Mouse (Mus musculus): Measurements from ENCODE around the gene Alg9. TPM values are rescaled to one million over a fixed set of nuclear protein-coding genes. Genes with fewer than 3 reads are reported as not detected.

The Alg9 gene
- polyA plus RNA-seq (2012; fragmentation: generic; extraction: Trizol), result 10 to 100 TPM; 14.0 to 15.7 TPM

GRCm38 (mm10) chr9:50774991-50775612 is at the start of gene Alg9, which contains the start of gene 1110032A03Rik:
Gene Alg9, plus strand, starts transcription at chr9:50775019.
Gene 1110032A03Rik, minus strand, starts transcription at chr9:50775520.

GRCm38 (mm10) chr9:50738914-50739870 is 35.6 kb upstream of the Alg9 start, which contains the start of gene Dixdc1:
Gene Dixdc1, minus strand, starts transcription at chr9:50739517.

GRCm38 (mm10) chr9:50746214-50746677 is 28.6 kb upstream of the Alg9 start, which contains the start of gene 2310030G06Rik:
Gene 2310030G06Rik, minus strand, starts transcription at chr9:50746536.

GRCm38 (mm10) chr9:50751323-50751722 is 23.5 kb upstream of the Alg9 start, which contains the start of gene Cryab:
Gene Cryab, plus strand, starts transcription at chr9:50751325.

GRCm38 (mm10) chr9:50752054-50752602 is 22.7 kb upstream of the Alg9 start, which contains the start of gene Hspb2:
Gene Hspb2, minus strand, starts transcription at chr9:50752354.

GRCm38 (mm10) chr9:50768107-50769002 is 6.5 kb upstream of the Alg9 start, which contains the start of gene Fdxacb1:
Gene Fdxacb1, plus strand, starts transcription at chr9:50768236.

GRCm38 (mm10) chr9:50845081-50845480 is 70.3 kb downstream of the Alg9 start, which contains the start of gene Ppp2r1b:
Gene Ppp2r1b, plus strand, starts transcription at chr9:50845301.

Other genes with a start within 250 kb of the Alg9 start
- gene Pts, start 246.3 kb upstream of the Alg9 start, polyA plus RNA-seq (2012; fragmentation: generic; extraction: Trizol), result 10 to 100 TPM in 1 of 2 experiments, 1 to 10 TPM in 1; 2.6 to 40.9 TPM
- gene Il18, start 220.2 kb upstream of the Alg9 start, polyA plus RNA-seq (2012; fragmentation: generic; extraction: Trizol), result 10 to 100 TPM in 1 of 2 experiments, under 1 TPM in 1; 0.23 to 13.7 TPM
- gene Bco2, start 219.8 kb upstream of the Alg9 start, polyA plus RNA-seq (2012; fragmentation: generic; extraction: Trizol), result under 1 TPM in 1 of 2 experiments, not detected in 1; 0.08 TPM
- not detected for gene Tex12, start 213.7 kb upstream of the Alg9 start, polyA plus RNA-seq (2012; fragmentation: generic; extraction: Trizol)
- 100 to 1,000 TPM in 1 of 2 experiments, 10 to 100 TPM in 1; 58.1 to 125 TPM for gene Sdhd, start 171.2 kb upstream of the Alg9 start, polyA plus RNA-seq (2012; fragmentation: generic; extraction: Trizol)
- gene Timm8b, start 171.1 kb upstream of the Alg9 start, polyA plus RNA-seq (2012; fragmentation: generic; extraction: Trizol), result 100 to 1,000 TPM in 1 of 2 experiments, 10 to 100 TPM in 1; 71.2 to 163 TPM
- 1 to 10 TPM in 1 of 2 experiments, under 1 TPM in 1; 0.54 to 1.8 TPM for gene Pih1d2, start 157.7 kb upstream of the Alg9 start, polyA plus RNA-seq (2012; fragmentation: generic; extraction: Trizol)
- 1 to 10 TPM in 1 of 2 experiments, under 1 TPM in 1; 0.42 to 4.9 TPM for gene Nkapd1, start 157.6 kb upstream of the Alg9 start, polyA plus RNA-seq (2012; fragmentation: generic; extraction: Trizol)
- 10 to 100 TPM in 1 of 2 experiments, 1 to 10 TPM in 1; 7.9 to 18.6 TPM for gene Dlat, start 115.2 kb upstream of the Alg9 start, polyA plus RNA-seq (2012; fragmentation: generic; extraction: Trizol)
- gene Dixdc1, start 35.5 kb upstream of the Alg9 start, polyA plus RNA-seq (2012; fragmentation: generic; extraction: Trizol), result 1 to 10 TPM; 1.1 to 4.8 TPM
- gene 2310030G06Rik, start 28.5 kb upstream of the Alg9 start, polyA plus RNA-seq (2012; fragmentation: generic; extraction: Trizol), result not detected
- gene Cryab, start 23.7 kb upstream of the Alg9 start, polyA plus RNA-seq (2012; fragmentation: generic; extraction: Trizol), result 100 to 1,000 TPM; 103 to 261 TPM
- 1 to 10 TPM; 1.6 to 5.2 TPM for gene Hspb2, start 22.7 kb upstream of the Alg9 start, polyA plus RNA-seq (2012; fragmentation: generic; extraction: Trizol)
- 1 to 10 TPM in 1 of 2 experiments, under 1 TPM in 1; 0.99 to 2.4 TPM for gene Fdxacb1, start 6.8 kb upstream of the Alg9 start, polyA plus RNA-seq (2012; fragmentation: generic; extraction: Trizol)
- 10 to 100 TPM in 1 of 2 experiments, 1 to 10 TPM in 1; 2.1 to 28.7 TPM for gene 1110032A03Rik, start 501 bp downstream of the Alg9 start, polyA plus RNA-seq (2012; fragmentation: generic; extraction: Trizol)
- gene Ppp2r1b, start 70.3 kb downstream of the Alg9 start, polyA plus RNA-seq (2012; fragmentation: generic; extraction: Trizol), result 10 to 100 TPM in 1 of 2 experiments, 1 to 10 TPM in 1; 4.6 to 16.8 TPM
- 10 to 100 TPM in 1 of 2 experiments, 1 to 10 TPM in 1; 1.0 to 10.4 TPM for gene Sik2, start 234.1 kb downstream of the Alg9 start, polyA plus RNA-seq (2012; fragmentation: generic; extraction: Trizol)

All from C3H10T1/2 (cell line).